Mouse (Mus musculus) lung, postnatal 0 days (tissue): ENCODE data around the gene Zfp366.

ENCODE experiments used
- CTCF ChIP-seq: IDR thresholded peaks from 2 replicates; pipeline ENCODE4 v1.5.1; 2016; ENCODE audit warnings: antibody characterized with exemption, mild to moderate bottlenecking
- EP300 ChIP-seq: IDR thresholded peaks from 2 replicates; pipeline ENCODE4 v1.6.1; 2016; ENCODE audit warnings: antibody characterized with exemption, mild to moderate bottlenecking, control low read depth

DNA sequence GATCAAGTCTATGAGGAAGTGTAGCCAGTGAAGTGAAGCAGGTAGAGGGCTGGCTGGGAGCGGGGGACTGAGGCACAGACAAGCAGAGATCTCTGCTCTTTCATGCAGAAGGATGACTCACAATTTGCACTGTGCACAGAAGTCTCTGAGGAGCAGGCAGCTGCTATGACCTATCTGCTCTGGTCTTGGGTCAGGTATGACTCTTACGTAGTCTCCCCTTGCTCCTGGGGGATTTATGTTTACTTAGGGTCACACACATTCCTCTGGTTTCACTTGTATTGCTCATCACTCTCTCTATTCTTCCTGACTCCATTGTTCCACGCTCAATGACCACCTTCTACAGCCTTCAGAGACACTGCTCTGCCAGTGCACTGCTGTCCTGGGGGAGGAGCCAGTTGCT, 25.9 kb upstream of the Zfp366 start:
- TF ChIP-seq EP300 (no peak), CTCF (no peak)
